Mouse (Mus musculus) 3T3-L1 (cell line): ENCODE data around the gene Vwf.

ENCODE experiments used
- DNase-seq: peaks from one replicate; pipeline ENCODE4 v3.0.0-alpha.2; 2015; ENCODE audit warnings: low read depth, low spot score

Vwf gene

DNA sequence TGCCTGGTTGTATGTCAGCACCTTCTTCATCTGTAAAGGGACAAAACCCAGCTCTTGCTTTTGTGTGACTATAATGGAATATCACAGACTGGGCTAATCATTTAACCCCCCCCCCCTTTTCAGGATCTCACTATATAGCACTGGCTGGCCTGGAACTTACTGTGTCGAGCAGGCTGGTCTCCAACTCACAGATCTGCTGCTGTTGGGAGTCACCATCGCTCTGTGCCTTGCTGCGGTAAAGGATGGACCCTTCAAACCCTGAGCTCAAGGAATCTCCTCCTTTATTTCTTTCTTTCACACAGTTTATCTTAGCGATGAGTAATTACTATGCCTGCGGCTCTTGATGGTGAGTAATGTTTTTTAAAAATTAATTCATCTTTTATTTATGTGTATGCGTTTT lies at the start of gene Vwf:
Vwf (plus strand) TSS at position 301 of the 400 bp plus-strand sequence.
- no peak for DNase-seq

DNA sequence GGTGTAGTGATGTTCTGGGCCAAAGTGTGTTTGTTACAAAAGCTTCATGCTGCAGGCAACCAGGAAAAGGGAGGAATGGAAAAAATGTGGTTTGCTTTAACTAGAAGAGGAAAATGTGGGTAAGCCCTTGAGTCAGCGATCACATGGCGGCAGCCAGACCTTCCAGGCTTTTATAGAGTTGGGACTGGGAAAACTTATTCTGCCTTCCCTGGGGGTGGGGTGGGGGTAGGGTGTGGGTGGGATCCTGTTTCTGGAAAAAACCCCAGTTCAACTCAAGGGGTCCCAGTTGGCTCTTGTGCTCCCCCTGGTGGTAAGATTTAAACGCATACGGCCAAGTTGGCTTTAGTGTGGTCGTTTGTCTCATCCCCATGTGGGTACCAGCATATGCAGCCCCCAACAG lies 48.5 kb upstream of the Vwf start:
- peak; percentile 93 for DNase-seq

DNA sequence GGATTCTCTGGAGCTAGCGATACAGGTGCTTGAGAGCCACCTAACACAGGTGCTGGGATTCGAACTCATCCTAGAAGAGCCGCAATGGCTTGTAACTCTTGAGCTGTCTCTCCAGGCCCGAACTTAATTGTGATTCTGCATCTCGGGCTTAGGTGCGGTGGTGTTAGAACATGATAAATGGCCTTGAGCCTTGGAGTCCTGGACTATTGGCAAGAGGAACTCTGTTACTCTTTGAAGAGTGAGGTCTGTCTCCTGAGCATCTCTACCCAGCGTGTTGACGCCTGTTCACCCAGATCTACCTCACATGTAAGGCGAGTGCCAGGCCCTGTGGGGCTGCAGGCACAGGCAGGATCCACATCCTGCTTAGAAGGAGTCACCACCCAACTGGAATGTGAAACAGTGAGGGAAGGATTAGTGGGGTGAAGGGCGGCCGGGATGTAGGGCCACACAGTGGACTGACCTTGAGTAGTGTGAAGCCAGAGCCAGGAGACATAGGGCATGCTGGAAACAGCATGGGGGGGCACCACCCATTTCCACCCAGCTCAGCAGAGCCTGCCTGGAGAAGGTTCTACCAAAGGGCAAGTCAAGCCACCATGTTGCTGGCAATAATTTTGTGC lies 43.3 kb upstream of the Vwf start:
- DNase-seq: no peak

DNA sequence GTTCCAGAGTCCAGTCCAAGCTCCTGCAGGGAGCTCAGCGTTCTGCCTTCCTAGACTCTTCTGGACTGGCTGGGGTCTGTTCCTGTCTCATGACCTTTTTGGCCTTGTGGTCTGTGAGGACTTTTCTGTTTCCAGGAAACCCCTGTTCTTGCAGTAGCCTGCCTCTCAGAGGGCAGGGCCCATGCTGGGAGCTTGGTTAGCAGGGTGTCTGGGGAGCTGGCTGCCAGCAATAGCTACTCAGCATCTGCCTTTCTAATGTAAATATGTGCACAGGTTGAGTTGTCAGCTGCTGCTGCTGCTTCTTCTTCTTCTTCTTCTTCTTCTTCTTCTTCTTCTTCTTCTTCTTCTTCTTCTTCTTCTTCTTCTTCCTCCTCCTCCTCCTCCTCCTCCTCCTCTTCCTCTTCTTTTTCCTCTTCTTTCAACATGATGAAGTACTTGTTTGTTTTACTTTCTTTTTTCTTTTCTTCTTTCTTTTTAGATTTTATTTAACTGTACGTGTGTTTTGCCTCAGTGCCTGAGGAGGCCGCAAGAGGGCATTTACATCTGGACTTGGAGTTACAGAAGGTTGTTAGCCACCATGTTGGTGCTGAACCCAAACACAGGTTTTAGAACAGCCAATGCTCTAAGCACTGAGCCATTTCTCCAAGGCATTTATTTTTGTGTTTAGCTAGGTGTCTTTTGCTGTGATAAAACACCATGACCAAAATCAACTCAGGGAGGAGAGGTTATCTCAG lies 41.8 kb upstream of the Vwf start:
- DNase-seq: no peak

DNA sequence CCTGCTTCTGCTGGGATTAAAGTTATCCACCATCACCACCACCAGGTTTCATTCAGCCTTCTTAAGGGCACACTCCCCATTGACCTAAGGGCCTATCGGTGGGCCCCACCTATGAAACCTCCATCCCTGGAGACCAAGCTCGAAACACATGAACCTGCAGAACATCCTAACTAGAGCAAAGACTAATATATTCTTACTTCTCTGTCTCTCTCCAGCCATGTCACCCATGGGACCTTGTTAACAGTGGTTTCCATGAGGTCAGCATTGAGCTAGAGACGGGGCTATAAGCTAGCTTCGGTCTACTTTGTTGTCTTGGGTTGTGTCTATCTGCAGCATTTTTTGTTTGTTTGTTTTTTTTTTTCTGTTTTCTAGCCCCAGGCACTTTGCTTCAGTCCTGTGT lies 40.1 kb upstream of the Vwf start:
- DNase-seq: no peak

DNA sequence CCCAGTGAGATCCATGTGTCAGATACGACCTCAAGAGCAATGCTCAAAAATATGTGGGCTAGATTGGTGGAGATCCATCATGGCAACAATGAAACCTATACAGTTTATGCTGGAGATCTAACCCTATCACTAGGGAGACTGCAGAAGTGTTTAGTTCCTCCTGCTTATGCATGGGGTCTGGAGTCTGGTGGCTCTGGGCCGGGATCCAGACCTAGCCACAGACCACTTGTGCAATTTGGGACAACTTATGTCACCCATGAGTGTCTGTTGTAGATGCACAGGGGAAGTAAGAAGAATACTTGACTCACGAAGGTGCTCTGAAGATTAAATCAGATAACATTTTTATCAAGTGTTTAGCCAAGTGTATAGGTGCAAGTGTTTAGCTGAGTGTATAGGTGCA lies 36.8 kb upstream of the Vwf start:
- no peak for DNase-seq

DNA sequence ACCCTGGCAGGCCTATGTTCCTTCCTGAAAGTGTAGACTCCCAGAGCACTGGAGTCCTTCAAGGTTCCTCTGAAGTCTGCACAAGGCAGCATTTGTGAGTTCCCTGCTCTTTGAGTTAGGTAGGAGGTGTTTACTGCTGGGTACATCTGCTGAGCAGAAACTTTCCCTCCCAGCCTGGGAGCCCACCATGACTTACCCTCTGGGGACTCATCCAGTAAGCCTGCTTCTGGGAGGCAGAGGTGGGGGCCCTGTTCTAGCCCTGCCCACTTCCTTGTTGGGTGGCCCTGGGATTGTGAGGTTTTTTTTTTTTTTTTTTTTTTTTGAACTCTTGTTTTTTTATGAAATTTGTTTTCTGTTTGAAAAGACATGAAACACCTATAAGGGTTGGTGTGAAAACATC lies 35.9 kb upstream of the Vwf start:
- DNase-seq: no peak

DNA sequence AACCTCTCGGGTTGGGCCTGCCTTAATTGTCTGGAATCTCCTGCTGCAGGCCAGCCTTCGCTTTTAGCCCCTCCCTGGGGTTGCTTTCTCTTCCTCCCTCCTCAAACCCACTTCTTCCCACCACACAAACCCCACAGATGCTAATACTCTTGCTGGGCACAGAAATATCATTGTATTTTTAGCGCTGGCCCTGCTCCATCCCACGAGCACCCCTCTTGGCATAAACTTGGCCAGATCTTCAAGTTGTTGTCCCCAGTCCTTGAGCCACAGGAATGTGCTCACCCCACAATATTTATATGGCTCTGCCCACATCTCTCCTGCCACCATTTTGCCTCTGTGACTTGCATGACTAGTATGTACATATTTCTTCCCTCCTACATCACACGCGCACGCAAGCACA lies 35.4 kb upstream of the Vwf start:
- DNase-seq: peak; percentile 76

DNA sequence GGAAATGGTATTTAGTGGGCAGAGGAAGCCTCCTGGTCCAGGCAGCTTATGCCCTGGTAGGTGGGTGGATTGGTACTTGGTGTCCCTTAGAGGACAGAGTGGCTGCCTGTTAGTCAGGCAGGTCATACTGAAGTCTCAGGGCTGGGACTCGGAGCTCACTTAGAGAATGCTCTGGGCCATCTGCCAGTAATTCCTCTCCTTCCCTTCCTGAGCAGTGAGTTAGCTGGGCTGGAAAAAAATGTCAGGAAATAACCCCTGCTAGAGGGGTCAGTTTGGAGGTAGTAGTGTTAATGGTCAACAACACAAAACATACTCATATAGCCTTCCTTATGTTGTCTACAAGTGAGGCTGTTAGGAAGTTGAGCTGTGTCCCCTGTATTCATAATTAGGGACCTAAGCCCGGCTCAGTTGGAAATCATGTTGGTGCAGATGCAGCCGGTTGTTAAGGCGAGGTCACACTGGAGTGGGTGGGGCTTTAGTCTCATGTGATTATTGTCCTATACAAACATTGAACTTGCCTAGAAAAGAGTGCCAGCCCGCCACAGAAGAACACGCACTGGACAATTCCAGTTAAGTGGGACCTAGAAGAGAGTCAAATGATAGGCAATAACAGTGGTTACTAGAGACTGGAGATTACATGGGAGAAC lies 33.5 kb upstream of the Vwf start:
- peak; percentile 87 for DNase-seq

DNA sequence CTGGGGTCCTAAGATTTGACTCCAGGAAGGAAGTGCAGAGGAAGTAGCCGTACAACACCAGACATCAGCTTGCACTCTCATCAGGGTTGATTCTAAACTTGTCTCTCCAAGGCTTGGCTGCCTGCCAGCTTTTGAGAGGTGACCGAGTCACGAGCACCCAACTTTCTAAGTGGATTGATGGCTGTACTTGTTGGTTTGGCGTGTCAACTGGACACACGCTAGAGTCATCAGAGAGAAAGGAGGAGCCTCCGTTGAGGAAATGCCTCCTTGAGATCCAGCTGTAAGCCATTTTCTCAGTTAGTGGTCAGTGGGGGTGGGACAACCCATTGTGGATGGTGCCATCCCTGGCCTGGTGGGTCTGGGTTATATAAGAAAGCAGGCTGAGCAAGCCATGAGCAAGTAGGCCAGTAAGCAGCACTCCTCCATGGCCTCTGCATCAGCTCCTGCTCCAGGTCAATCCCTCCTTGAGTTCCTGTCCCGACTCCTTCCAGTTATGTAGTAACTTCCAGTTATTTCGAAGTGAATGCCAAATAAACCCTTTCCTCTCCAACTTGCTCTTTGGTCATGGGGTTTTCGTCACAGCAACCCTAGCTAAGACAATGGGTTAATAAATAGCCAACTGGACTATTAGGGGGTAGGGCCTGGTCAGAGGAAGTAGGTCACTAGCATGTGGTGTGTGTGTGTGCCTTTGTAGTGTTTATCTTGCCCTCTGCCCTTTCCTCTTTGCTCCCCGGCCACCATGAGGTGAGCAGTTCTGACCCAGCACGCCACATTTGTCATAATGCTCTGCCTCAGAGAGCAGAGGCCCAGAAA lies 30.9 kb upstream of the Vwf start:
- no peak for DNase-seq

DNA sequence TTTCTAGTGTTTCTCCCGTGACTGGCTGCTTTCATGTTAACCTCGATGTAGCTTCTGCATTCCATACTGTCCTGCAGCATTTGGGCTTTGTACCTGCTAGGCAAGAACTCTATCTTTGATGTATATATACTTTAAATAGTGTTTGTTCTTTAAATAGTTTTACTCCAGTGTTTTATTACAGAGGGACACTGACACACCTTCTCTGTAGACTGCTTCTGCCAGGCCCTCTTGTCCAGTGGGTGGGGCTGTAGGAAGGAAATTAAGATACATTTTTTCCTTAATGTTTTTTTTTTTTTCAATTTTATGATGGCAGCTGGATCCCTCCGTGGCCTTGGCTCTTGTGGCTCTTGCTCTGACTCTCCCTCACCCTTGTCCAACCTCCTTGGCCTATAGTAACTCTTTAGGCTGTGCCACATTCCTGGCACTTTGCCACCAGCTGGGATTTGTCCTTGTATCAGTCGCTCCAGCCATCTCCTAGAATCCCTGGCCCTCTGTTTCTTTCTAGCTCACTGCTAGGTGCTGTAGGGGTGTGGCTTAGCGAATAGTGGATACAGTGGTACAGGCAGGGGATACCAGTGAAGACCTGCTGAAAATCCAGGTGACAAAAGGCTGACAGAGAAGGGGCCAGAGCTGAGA lies 24.9 kb upstream of the Vwf start:
- no peak for DNase-seq

DNA sequence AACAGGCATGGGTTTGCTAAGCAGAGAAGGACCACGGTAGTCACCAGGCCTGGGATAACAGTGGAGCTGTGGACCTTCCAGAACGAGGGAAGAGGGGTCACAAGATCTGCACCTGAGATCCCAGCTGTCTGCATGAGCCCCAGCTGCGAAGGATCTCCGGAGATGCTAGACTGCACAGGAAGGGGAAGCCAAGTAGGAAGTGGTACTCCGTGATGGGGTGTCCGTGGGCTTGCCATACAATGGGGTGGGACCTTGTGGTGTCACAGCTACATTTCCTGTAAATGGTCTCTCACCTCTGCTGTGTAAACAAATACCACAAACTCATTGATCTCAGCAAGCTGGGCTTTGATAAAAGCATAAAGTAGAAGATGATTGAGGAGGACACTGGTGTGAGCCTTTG lies 22.5 kb upstream of the Vwf start:
- DNase-seq: no peak

DNA sequence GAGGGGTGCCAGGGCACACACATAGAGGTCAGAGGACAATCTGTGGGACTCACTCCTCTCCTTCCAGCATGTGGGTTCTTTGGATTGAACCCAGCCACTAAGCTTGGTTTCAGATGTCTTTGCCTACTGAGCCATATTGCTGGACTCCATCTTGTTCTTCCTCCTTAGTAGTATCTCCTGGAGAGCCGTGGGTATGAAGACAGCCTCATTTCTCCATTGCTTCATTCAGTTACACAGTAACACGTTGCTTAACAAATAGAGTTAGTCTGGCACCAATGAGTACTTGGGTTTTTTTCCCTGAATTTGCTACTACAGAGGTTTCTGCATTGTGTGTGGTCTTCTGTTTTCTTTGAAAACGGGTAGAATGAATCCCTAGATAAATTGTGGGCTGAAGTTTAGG lies 20.5 kb upstream of the Vwf start:
- DNase-seq: no peak

DNA sequence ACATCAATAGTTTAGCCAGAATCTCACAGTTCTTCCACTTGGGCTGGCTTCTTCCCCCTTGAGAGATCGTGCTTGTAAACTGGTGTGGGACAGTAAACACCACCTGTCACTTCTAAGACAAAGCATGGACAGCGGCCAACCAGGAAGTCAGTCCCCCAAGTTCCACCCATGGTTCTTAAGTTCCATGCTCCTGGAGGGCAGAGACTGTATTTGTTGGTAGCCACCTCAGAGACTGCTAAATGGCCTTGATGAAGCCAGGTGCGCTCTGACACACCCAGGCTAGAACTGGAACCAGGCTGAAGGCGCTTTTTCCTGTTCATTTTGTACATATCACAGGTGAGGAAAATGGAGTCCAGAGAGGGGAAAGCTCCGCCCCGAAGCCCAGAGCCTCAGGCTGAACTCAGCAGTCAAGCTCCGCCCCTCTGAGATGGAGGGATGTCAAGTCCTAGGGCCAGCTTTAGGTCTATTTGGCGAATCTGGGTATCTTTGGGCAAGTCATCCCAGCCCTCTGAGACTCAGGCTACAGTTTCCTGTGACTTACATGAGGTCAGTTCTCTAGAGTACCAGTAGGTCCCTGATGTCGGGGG lies 17.9 kb upstream of the Vwf start:
- DNase-seq: no peak

DNA sequence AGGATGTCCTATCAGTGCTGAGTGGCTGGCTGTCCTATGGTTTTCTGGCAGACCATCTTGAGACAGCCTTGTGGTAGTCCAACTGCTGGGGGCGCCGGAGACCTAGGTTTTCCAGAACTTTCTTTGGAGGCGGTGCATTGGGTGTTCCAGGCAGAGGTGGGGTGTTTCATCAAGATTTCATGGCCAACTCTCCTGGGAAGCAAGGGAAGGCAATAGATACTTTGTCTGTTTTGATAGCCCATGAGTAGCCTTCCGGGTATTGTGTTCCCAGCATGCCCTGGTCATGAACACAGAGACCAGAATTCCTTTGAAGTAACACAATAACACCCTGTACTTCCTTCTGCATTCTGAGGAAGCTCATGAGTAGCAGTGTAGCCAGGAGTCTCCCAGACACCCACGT lies 17.1 kb upstream of the Vwf start:
- DNase-seq: no peak

DNA sequence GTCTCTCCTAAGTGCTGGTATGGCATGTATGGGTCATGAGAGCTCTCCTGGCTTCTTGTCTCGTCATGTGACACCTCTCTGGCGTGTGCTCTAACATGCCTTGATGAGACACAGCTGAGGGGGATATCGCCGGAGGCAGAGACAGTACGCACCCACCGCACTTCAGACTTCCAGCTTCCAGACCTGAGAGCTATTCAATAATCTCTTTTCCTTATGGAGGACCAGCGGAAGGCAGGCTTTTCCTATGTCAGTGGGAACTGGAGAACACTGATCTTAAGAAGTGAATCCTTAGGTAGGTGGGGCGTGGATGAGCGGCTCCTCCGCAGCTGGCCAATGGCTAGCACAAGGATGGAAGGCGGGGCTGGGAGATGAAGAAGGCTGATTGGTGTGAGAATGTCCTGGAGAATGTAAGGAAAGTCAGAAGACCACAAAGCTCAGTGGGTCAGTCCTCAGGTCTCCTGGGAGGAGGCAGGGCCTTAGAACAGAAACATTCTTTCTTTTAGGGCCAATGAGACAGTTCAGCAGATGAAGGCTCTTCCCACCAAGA lies 13.4 kb upstream of the Vwf start:
- DNase-seq: peak; percentile 38

DNA sequence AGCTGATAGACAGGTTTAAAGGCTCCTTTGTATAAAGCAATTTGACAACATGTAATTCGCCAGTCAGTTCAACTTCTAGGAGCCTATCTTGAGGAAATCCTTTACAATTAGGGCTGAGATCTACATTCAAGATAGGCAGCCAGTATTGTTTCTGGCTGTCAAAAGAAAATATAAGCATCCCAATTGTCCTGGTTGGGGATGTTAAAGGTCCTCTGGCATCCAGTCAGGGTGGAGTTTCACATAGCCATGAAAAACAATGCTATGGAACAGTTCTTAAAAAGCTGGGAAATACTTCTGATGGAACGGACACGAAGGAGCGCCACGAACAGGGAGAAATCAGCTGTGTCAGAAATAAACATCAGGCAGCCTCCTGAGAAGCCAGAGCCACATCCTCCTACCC lies 11.6 kb upstream of the Vwf start:
- no peak for DNase-seq

DNA sequence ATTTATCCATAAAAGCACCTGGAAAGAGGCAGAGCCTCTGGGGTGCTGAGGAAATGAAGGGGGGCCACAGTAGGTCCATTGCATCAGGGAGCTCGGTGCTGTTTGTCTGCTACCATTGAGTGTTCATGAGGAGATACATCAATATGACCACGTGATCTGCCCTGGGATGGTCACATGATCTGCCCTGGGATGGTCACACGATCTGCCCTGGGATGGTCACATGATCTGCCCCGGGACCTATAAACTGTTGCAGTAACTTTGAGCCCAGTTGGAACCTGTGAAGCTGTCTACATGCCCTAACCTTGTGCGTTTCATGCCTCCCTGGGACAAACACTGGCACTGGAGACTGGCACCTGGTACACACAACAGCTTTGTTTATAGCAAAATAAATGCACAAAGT lies 8.1 kb upstream of the Vwf start:
- no peak for DNase-seq

DNA sequence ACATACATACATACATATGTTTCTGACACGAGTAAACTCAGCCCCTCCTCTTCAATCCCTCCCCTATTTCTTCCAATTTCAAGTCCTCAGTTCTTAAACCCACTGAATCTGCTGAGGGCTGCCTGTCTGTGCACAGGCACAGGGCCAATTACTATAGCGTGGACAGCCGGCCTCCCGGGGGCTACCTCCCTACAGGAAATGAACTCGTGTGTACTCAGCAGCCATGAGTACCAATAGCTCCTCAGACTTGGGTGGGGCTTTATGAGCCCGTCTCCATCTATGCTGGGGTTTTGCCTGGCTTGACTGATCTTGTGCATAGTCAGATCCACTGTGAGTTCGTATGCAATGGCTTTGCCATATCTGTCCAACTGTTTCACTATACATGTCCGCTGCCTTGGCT lies 7.2 kb upstream of the Vwf start:
- peak; percentile 38 for DNase-seq

DNA sequence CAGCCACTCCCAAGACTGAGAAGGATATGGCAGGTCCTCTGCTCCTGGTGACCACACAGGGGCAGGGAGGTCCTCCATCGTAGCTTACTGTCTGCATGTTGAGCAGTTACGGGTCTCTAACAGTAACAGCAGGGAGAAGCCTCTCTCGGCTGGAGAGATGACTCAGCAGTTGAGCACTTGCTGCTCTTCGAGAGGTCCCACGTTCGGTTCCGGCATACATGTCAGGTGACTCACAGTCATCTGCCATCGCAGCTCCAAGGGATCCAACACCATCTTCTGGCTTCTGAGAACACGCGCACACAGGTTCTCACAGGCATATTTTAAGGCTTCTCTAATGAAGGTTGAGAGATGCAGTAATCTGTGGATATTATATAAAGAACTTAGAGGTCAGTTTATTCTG lies 6.4 kb upstream of the Vwf start:
- DNase-seq: peak; percentile 90

DNA sequence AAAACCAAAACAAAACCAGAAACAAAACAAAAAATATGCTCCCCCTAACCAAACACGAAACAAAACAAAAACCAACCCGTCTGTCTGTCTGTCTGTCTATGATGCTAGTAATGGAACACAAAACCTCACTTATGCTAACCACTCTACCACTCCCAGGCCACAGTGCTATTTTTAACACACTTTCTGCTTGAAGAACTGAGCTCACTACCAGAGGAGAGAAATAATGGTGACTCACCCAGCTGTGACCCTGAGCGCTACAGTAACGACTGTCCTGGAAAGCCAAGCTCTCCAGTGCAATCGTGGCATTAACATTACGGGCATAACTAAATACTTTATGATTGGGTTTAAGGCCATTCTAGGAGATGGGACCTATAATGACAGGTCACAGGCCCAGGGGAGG lies 5.7 kb upstream of the Vwf start:
- DNase-seq: peak; percentile 73
